Mouse (Mus musculus) small intestine, adult 2 months (tissue): ENCODE measurements around the gene Il33. TPM values are rescaled to one million over a fixed set of nuclear protein-coding genes. Genes with fewer than 3 reads are reported as not detected.
A peak's percentile ranks its signal among the peaks of the same experiment; 100 is the strongest.

ENCODE experiments used
- H3K27ac ChIP-seq: fragments of 200-500 bp; 2 replicates; pipeline ENCODE4 v1.5.1; 2012; ENCODE audit warnings: low read depth, low read length, control low read depth, inconsistent platforms; ENCODE audit not compliant: insufficient read depth
- H3K27me3 ChIP-seq: fragments of 200-500 bp; 2 replicates; pipeline ENCODE4 v1.6.1; 2012; ENCODE audit warnings: mild to moderate bottlenecking, moderate library complexity, low read length, inconsistent platforms; ENCODE audit not compliant: control insufficient read depth, insufficient read depth
- H3K36me3 ChIP-seq: fragments of 200-500 bp; 2 replicates; pipeline ENCODE4 v1.6.1; 2012; ENCODE audit warnings: mild to moderate bottlenecking, low read length, control low read depth, inconsistent platforms; ENCODE audit not compliant: control insufficient read depth, insufficient read depth
- H3K4me1 ChIP-seq: fragments of 200-500 bp; 2 replicates; pipeline ENCODE4 v1.6.1; 2012; ENCODE audit warnings: low read length, inconsistent platforms, mixed read lengths; ENCODE audit not compliant: control insufficient read depth, insufficient read depth, insufficient read length
- H3K4me3 ChIP-seq: fragments of 200-500 bp; 2 replicates; pipeline ENCODE4 v1.5.1; 2012; ENCODE audit warnings: low read depth, mild to moderate bottlenecking, control low read depth, inconsistent platforms, low read length, moderate library complexity
- CTCF ChIP-seq: fragments of 200-500 bp; IDR thresholded peaks from 2 replicates; pipeline ENCODE4 v1.5.1; 2012; ENCODE audit warnings: low read depth, mild to moderate bottlenecking, control low read depth, inconsistent platforms, low read length, moderate library complexity, mixed read lengths; ENCODE audit not compliant: insufficient replicate concordance, insufficient read length; ENCODE audit errors: extremely low read depth
- POLR2A ChIP-seq: fragments of 200-500 bp; IDR thresholded peaks from 2 replicates; pipeline ENCODE4 v1.6.1; 2012; ENCODE audit warnings: low read depth, mild to moderate bottlenecking, control low read depth, inconsistent platforms, low read length, moderate library complexity
- WGBS: fragments of 180-500 bp; shearing (Covaris S2); methylation state at CpG from one replicate; pipeline ENCODE4 v1.1.7; 2018; 5-methylcytosine and 5-hydroxymethylcytosine counted together
- polyA plus RNA-seq: library from polyadenylated mRNA; depleted of rRNA; stranded (reverse); fragments of >200 nt; gene quantifications from 2 replicates; pipeline ENCODE4 v1.2.3, GENCODE M21; 2012; rRNA removed

Il33 gene
- 6.7 and 9.0 TPM in 2 replicates for polyA plus RNA-seq

GRCm38 (mm10) chr19:29924638-29925258 lies at the start of gene Il33:
TSS of gene Il33 (plus strand) at chr19:29925114.
- H3K36me3 ChIP-seq = no peaks in the 10 kb centered on the region
- 12% methylated on average over 10 of the region's 10 CpGs for WGBS
- H3K27me3 ChIP-seq = no peaks in the 10 kb centered on the region
- no peak within 1 kb of the TSS for H3K27ac ChIP-seq
- TF ChIP-seq CTCF = no peak
- no peak for TF ChIP-seq POLR2A
- H3K4me3 ChIP-seq = peak within 1 kb of the TSS; percentile 31; the same call in 1 of the 2 replicates
- H3K4me1 ChIP-seq = peaks cover 9% of the 10 kb centered on the region; the same call in 1 of the 2 replicates

GRCm38 (mm10) chr19:29877422-29878291 lies 47.3 kb upstream of the Il33 start:
- no peak overlapping the region for H3K4me3 ChIP-seq
- H3K36me3 ChIP-seq = no peaks in the 10 kb centered on the region
- TF ChIP-seq POLR2A (no peak), CTCF (no peak)
- H3K27me3 ChIP-seq = no peaks in the 10 kb centered on the region; the same call in 1 of the 2 replicates
- H3K4me1 ChIP-seq = peaks cover 4% of the 10 kb centered on the region; the same call in 1 of the 2 replicates
- WGBS = 69% methylated on average over 10 of the region's 10 CpGs
- H3K27ac ChIP-seq = no peak overlapping the region

- WGBS = 27% methylated on average over 8 of the region's 8 CpGs
- TF ChIP-seq CTCF = no peak
- no peak for TF ChIP-seq POLR2A
- Histone ChIP-seq H3K27me3 (no peaks in the 10 kb centered on the region; the same call in 1 of the 2 replicates), H3K27ac (no peak overlapping the region), H3K4me3 (no peak overlapping the region), H3K4me1 (peaks cover 4% of the 10 kb centered on the region; the same call in 1 of the 2 replicates), H3K36me3 (no peaks in the 10 kb centered on the region)
These were observed 45.9 kb upstream of the Il33 start for GRCm38 (mm10) chr19:29878896-29879504.

GRCm38 (mm10) chr19:29880918-29881317 lies 44.0 kb upstream of the Il33 start:
- 91% methylated on average over 4 of the region's 4 CpGs for WGBS
- Histone ChIP-seq H3K27ac (no peak overlapping the region), H3K27me3 (no peaks in the 10 kb centered on the region; the same call in 1 of the 2 replicates), H3K4me1 (peaks cover 4% of the 10 kb centered on the region; the same call in 1 of the 2 replicates), H3K36me3 (no peaks in the 10 kb centered on the region), H3K4me3 (no peak overlapping the region)
- TF ChIP-seq CTCF (no peak), POLR2A (no peak)

- H3K27ac ChIP-seq = no peak overlapping the region
- peaks cover 4% of the 10 kb centered on the region; the same call in 1 of the 2 replicates for H3K4me1 ChIP-seq
- H3K36me3 ChIP-seq = no peaks in the 10 kb centered on the region
- no peak overlapping the region for H3K4me3 ChIP-seq
- no peaks in the 10 kb centered on the region; the same call in 1 of the 2 replicates for H3K27me3 ChIP-seq
- 79% methylated on average over 3 of the region's 3 CpGs for WGBS
- TF ChIP-seq CTCF (no peak), POLR2A (no peak)
These were observed 42.2 kb upstream of the Il33 start for GRCm38 (mm10) chr19:29882696-29883095.

GRCm38 (mm10) chr19:29885548-29885947 lies 39.4 kb upstream of the Il33 start:
- Histone ChIP-seq H3K4me1 (no peaks in the 10 kb centered on the region), H3K27me3 (no peaks in the 10 kb centered on the region; the same call in 1 of the 2 replicates), H3K4me3 (no peak overlapping the region), H3K36me3 (no peaks in the 10 kb centered on the region), H3K27ac (no peak overlapping the region)
- TF ChIP-seq POLR2A = no peak
- no peak for TF ChIP-seq CTCF
- 88% methylated on average over 6 of the region's 6 CpGs for WGBS

GRCm38 (mm10) chr19:29887476-29887875 lies 37.4 kb upstream of the Il33 start:
- WGBS = 85% methylated on average over 2 of the region's 2 CpGs
- TF ChIP-seq CTCF (no peak), POLR2A (no peak)
- Histone ChIP-seq H3K27ac (no peak overlapping the region), H3K36me3 (no peaks in the 10 kb centered on the region), H3K27me3 (no peaks in the 10 kb centered on the region), H3K4me1 (no peaks in the 10 kb centered on the region), H3K4me3 (no peak overlapping the region)
